Mouse (Mus musculus) heart, adult 2 months (tissue): ENCODE data around the gene Rgs16. TPM values are rescaled to one million over a fixed set of nuclear protein-coding genes. Genes with fewer than 3 reads are reported as not detected.
A peak's percentile ranks its signal among the peaks of the same experiment; 100 is the strongest.

Experiments used
- DNase-seq, 2 experiments: peaks; one replicate each; pipeline ENCODE4 v3.0.0; 2021
- H3K27ac ChIP-seq: fragments of 200-600 bp; 2 replicates; pipeline ENCODE4 v1.8.1; 2022
- H3K27me3 ChIP-seq: fragments of 200-500 bp; 2 replicates; pipeline ENCODE4 v1.6.1; 2012; ENCODE audit warnings: mild to moderate bottlenecking, low read length, inconsistent platforms, mixed read lengths; ENCODE audit not compliant: control insufficient read depth, insufficient read depth
- H3K36me3 ChIP-seq: fragments of 200-500 bp; 2 replicates; pipeline ENCODE4 v1.6.1; 2012; ENCODE audit warnings: low read length, inconsistent platforms; ENCODE audit not compliant: control insufficient read depth, insufficient read depth
- H3K4me1 ChIP-seq: fragments of 200-500 bp; 2 replicates; pipeline ENCODE4 v1.6.1; 2011; ENCODE audit warnings: low read length; ENCODE audit not compliant: control insufficient read depth, insufficient read depth
- H3K4me3 ChIP-seq: fragments of 200-600 bp; 2 replicates; pipeline ENCODE4 v1.8.1; 2022
- H3K79me2 ChIP-seq: fragments of 200-500 bp; replicated peaks from 2 replicates; pipeline ENCODE4 v1.6.1; 2012; ENCODE audit warnings: mild to moderate bottlenecking, inconsistent platforms, low read length, moderate library complexity, mixed read lengths; ENCODE audit not compliant: control insufficient read depth, insufficient read depth
- H3K9ac ChIP-seq: fragments of 200-500 bp; 2 replicates; pipeline ENCODE4 v1.6.1; 2012; ENCODE audit warnings: low read depth, mild to moderate bottlenecking, control low read depth, inconsistent platforms, low read length, mixed read lengths
- CTCF ChIP-seq: fragments of 200-600 bp; IDR thresholded peaks from 2 replicates; pipeline ENCODE4 v1.8.1; 2022; ENCODE audit warnings: antibody characterized with exemption, mild to moderate bottlenecking, moderate library complexity
- EP300 ChIP-seq: fragments of 200-500 bp; IDR thresholded peaks from 2 replicates; pipeline ENCODE4 v1.6.1; 2011; ENCODE audit warnings: low read depth, low read length, control low read depth; ENCODE audit not compliant: insufficient read depth
- POLR2A ChIP-seq: fragments of 200-500 bp; IDR thresholded peaks from 2 replicates; pipeline ENCODE4 v1.6.1; 2011; ENCODE audit warnings: mild to moderate bottlenecking, low read depth, low read length, control low read depth; ENCODE audit not compliant: insufficient read depth
- WGBS: fragments of 180-500 bp; shearing (Covaris S2); methylation state at CpG from one replicate; pipeline ENCODE4 v1.1.7; 2018; 5-methylcytosine and 5-hydroxymethylcytosine counted together
- intact Hi-C: fragments of 180-260 bp; cut with DNase I; formaldehyde crosslinking; loops from one replicate; pipeline ENCODE4 v1.15.1; 2025
- polyA plus RNA-seq: library from polyadenylated mRNA; depleted of rRNA; stranded (reverse); fragments of >200 nt; gene quantifications from 2 replicates; pipeline ENCODE4 v1.2.3, GENCODE M21; 2012
- total RNA-seq, 2 experiments: library from RNA; stranded (reverse); gene quantifications; 2 replicates each; pipeline ENCODE4 v1.2.3; 2021

The Rgs16 gene
- total and polyA plus RNA-seq, 3 experiments, result 0.80 to 1.9 (median 1.4) TPM

- Histone ChIP-seq H3K27me3 (no peaks in the 10 kb centered on the region), H3K27ac (no peak overlapping the region; the same call in 1 of the 2 replicates), H3K79me2 (no peaks in the 10 kb centered on the region), H3K9ac (no peak overlapping the region), H3K4me3 (peak overlapping the region; percentile 17; the same call in 1 of the 2 replicates), H3K4me1 (peaks cover 3% of the 10 kb centered on the region), H3K36me3 (no peaks in the 10 kb centered on the region)
- intact Hi-C loops, result loop anchor here (1.0 to 5.0 kb wide), 3 partner anchors 100 to 255 kb away; partner anchors contain the start of gene Dhx9
- 22% methylated on average over 11 of the region's 11 CpGs for WGBS
- peak; percentile 71; the same call in 1 of the 2 replicates for TF ChIP-seq EP300
- TF ChIP-seq CTCF, result peak; percentile 98
- TF ChIP-seq POLR2A, result no peak
- DNase-seq, result peak; percentile 70 to 83
Observed at GRCm38 (mm10) chr1:153742374-153743155, 2.4 kb downstream of the Rgs16 start.

GRCm38 (mm10) chr1:153746119-153746670 lies 6.0 kb downstream of the Rgs16 start:
- H3K79me2 ChIP-seq, result no peaks in the 10 kb centered on the region
- intact Hi-C loops, result loop anchor here (1.0 to 5.0 kb wide), 2 partner anchors 61 to 189 kb away; no protein-coding TSS in a partner anchor
- TF ChIP-seq POLR2A (no peak), CTCF (no peak), EP300 (no peak)
- H3K9ac ChIP-seq, result no peak overlapping the region
- H3K4me3 ChIP-seq, result no peak overlapping the region
- 83% methylated on average over 14 of the region's 14 CpGs for WGBS
- DNase-seq, result no peak
- H3K36me3 ChIP-seq, result no peaks in the 10 kb centered on the region
- no peak overlapping the region for H3K27ac ChIP-seq
- H3K27me3 ChIP-seq, result no peaks in the 10 kb centered on the region
- peaks cover 6% of the 10 kb centered on the region; the same call in 1 of the 2 replicates for H3K4me1 ChIP-seq

GRCm38 (mm10) chr1:153746728-153747127 lies 6.6 kb downstream of the Rgs16 start:
- TF ChIP-seq CTCF (peak; percentile 92), EP300 (peak; percentile 81), POLR2A (no peak)
- Histone ChIP-seq H3K4me3 (no peak overlapping the region), H3K27ac (no peak overlapping the region), H3K36me3 (no peaks in the 10 kb centered on the region), H3K4me1 (peaks cover 10% of the 10 kb centered on the region), H3K79me2 (no peaks in the 10 kb centered on the region), H3K9ac (no peak overlapping the region), H3K27me3 (no peaks in the 10 kb centered on the region)
- 4% methylated on average over 12 of the region's 12 CpGs for WGBS
- DNase-seq, result peak; percentile 68 to 72
- intact Hi-C loops, result loop anchor here (1.0 to 5.0 kb wide), 2 partner anchors 61 to 189 kb away; no protein-coding TSS in a partner anchor

GRCm38 (mm10) chr1:153747861-153748530 lies 7.8 kb downstream of the Rgs16 start:
- DNase-seq, result no peak
- peaks cover 12% of the 10 kb centered on the region for H3K4me1 ChIP-seq
- intact Hi-C loops, result loop anchor here (2.0 to 5.0 kb wide), 2 partner anchors 59 to 433 kb away; no protein-coding TSS in a partner anchor
- no peak overlapping the region for H3K4me3 ChIP-seq
- WGBS, result 23% methylated on average over 12 of the region's 12 CpGs
- no peaks in the 10 kb centered on the region for H3K36me3 ChIP-seq
- TF ChIP-seq CTCF, result no peak
- TF ChIP-seq POLR2A, result no peak
- no peak for TF ChIP-seq EP300
- H3K79me2 ChIP-seq, result no peaks in the 10 kb centered on the region
- no peak overlapping the region for H3K9ac ChIP-seq
- H3K27me3 ChIP-seq, result no peaks in the 10 kb centered on the region
- H3K27ac ChIP-seq, result no peak overlapping the region; the same call in 1 of the 2 replicates

GRCm38 (mm10) chr1:153748549-153748948 lies 8.4 kb downstream of the Rgs16 start:
- no peak overlapping the region for H3K9ac ChIP-seq
- no peaks in the 10 kb centered on the region for H3K27me3 ChIP-seq
- TF ChIP-seq EP300 (no peak), POLR2A (no peak), CTCF (no peak)
- 0% methylated on average over 1 of the region's 1 CpGs for WGBS
- H3K36me3 ChIP-seq, result no peaks in the 10 kb centered on the region
- H3K4me1 ChIP-seq, result peaks cover 12% of the 10 kb centered on the region
- intact Hi-C loops, result loop anchor here (2.0 to 5.0 kb wide), 2 partner anchors 59 to 432 kb away; no protein-coding TSS in a partner anchor
- peak overlapping the region; percentile 76 for H3K27ac ChIP-seq
- DNase-seq, result peak in 1 of 2 experiments; percentile 27
- H3K79me2 ChIP-seq, result no peaks in the 10 kb centered on the region
- H3K4me3 ChIP-seq, result no peak overlapping the region
